Mouse (Mus musculus) brain, embryonic 14.5 days (tissue): ENCODE measurements at regions not wholly inside any gene's neighbourhood (a gene's known extent, or its start where the extent isn't known, plus 50 kb on each side); places are given as distances from the start of the nearest gene placed in this dataset.

Source experiments
- CTCF ChIP-seq: fragments of 200-500 bp; IDR thresholded peaks from 2 replicates; pipeline ENCODE4 v1.5.1; 2012; ENCODE audit warnings: inconsistent platforms, mild to moderate bottlenecking, moderate library complexity, borderline replicate concordance; ENCODE audit not compliant: insufficient read depth, insufficient read length; ENCODE audit errors: extremely low read depth
- POLR2A ChIP-seq: fragments of 200-500 bp; IDR thresholded peaks from 2 replicates; pipeline ENCODE4 v1.6.1; 2012; ENCODE audit warnings: mild to moderate bottlenecking, inconsistent platforms, borderline replicate concordance; ENCODE audit not compliant: poor library complexity, insufficient read depth, insufficient read length, severe bottlenecking; ENCODE audit errors: extremely low read depth

DNA sequence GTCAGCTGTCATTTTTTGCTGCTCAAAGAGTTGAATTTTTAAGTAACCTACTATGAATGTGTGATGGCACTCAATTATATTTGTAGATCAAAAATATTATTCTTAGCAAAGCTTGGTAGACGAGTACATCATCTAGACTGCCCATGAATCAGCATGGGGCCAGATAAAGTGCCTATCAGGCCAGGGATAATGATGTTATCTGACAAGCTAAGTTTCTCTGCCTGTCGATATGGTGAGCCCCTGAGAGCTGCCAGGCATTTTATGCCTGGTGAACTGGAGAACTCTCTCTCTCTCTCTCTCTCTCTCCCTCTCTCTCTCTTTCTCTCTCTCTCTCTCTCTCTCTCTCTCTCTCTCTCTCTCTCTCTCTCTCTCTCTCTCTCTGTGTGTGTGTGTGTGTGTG, 171.2 kb downstream of the Ptprc start:
- TF ChIP-seq CTCF, result no peak
- TF ChIP-seq POLR2A, result no peak
